Mouse (Mus musculus): ENCODE measurements around the gene Nos1. TPM values are rescaled to one million over a fixed set of nuclear protein-coding genes. Genes with fewer than 3 reads are reported as not detected.

Gene Nos1
- polyA plus RNA-seq, 1 experiment from 2014 or later: 0.69 TPM

DNA sequence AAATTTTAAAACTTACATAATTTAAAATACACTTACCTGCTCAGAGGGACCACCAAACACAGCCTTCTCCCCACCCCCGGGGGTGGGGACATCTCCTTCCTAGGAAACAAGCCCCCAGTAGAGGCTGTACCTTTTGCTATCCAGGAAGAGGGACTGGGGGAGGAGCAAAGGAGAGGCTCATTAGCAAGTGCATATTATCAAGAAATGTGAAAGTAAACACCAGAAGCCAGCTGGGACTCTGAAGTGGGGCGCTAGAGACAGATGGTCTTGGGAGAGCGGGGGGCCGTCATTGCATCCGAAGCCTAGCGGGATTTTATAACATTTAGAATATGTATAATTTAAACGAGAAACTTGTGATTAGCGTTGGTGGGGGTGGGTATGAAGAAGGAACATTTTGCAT lies 158.6 kb downstream of the Nos1 start:
- ATAC-seq (ENCODE audit: low FRiP score) (no peak), DNase-seq (ENCODE audit: low spot score) (no peak)
- no peaks in the 10 kb centered on the region for H3K36me3 ChIP-seq (ENCODE audit: control insufficient read depth, insufficient read depth, low read length)
- no peak overlapping the region for H3K4me3 ChIP-seq (ENCODE audit: low read depth, low read length)
- H3K4me1 ChIP-seq (replicated peaks; ENCODE audit: control insufficient read depth, insufficient read depth, low read length): no peaks in the 10 kb centered on the region
- H3K27ac ChIP-seq (ENCODE audit: low read depth, low read length): no peak overlapping the region
- no peak overlapping the region for H3K9ac ChIP-seq (ENCODE audit: low read depth, low read length)
- no peak overlapping the region for H3K4me2 ChIP-seq (replicated peaks; ENCODE audit: low read depth, low read length)
- H3K27me3 ChIP-seq (ENCODE audit: control insufficient read depth, insufficient read depth, low read length): no peaks in the 10 kb centered on the region
- WGBS: 85% methylated on average over 8 of the region's 8 CpGs
- no peaks in the 10 kb centered on the region for H3K9me3 ChIP-seq (ENCODE audit: control insufficient read depth, low read length)

DNA sequence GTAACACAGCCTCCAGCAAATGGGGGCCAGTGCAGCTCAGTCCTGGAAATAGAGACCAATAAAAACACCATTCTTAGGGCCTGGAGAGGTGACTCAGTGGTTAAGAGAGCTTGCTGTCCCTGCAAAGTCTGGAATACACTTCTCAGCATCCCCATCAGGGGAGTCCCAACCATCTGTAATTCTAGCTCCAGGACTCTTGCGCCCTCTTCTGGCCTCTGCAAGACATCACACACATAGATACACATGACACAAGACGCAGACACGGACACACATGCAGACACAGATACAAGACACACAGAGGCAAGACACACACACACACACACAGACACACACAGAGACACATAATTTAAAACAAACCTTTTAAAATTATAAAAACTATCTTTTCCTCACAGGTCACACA lies 160.7 kb downstream of the Nos1 start:
- Histone ChIP-seq H3K27ac (ENCODE audit: low read depth, low read length) (no peak overlapping the region), H3K9ac (ENCODE audit: low read depth, low read length) (no peak overlapping the region), H3K4me1 (replicated peaks; ENCODE audit: control insufficient read depth, insufficient read depth, low read length) (no peaks in the 10 kb centered on the region), H3K4me3 (ENCODE audit: low read depth, low read length) (no peak overlapping the region), H3K27me3 (ENCODE audit: control insufficient read depth, insufficient read depth, low read length) (no peaks in the 10 kb centered on the region), H3K4me2 (replicated peaks; ENCODE audit: low read depth, low read length) (no peak overlapping the region), H3K9me3 (ENCODE audit: control insufficient read depth, low read length) (no peaks in the 10 kb centered on the region), H3K36me3 (ENCODE audit: control insufficient read depth, insufficient read depth, low read length) (no peaks in the 10 kb centered on the region)
- ATAC-seq (ENCODE audit: low FRiP score) (no peak), DNase-seq (ENCODE audit: low spot score) (no peak)
- WGBS: 79% methylated on average over 3 of the region's 3 CpGs

DNA sequence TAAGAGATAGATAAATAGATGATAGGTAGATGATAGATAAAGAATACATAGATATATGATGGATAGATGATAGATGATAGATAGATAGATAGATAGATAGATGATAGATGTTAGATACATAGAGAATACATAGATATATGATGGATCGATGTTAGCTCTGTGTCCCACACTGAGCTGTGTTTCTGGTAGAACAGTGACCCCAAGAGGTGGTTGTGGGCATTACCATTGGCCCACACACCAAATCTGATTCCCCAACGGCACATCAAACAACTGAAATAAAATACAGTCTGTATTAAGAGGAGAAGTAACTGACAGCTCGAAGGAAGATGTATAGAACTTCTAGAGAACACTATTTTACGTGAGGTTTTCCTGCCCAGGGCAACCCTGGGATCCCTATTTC lies 165.8 kb downstream of the Nos1 start:
- no peak overlapping the region for H3K4me3 ChIP-seq (ENCODE audit: low read depth, low read length)
- no peaks in the 10 kb centered on the region for H3K27me3 ChIP-seq (ENCODE audit: control insufficient read depth, insufficient read depth, low read length)
- peak; percentile 69 for DNase-seq (ENCODE audit: low spot score)
- H3K9ac ChIP-seq (ENCODE audit: low read depth, low read length): no peak overlapping the region
- no peaks in the 10 kb centered on the region for H3K4me1 ChIP-seq (replicated peaks; ENCODE audit: control insufficient read depth, insufficient read depth, low read length)
- H3K9me3 ChIP-seq (ENCODE audit: control insufficient read depth, low read length): no peaks in the 10 kb centered on the region
- no peaks in the 10 kb centered on the region for H3K36me3 ChIP-seq (ENCODE audit: control insufficient read depth, insufficient read depth, low read length)
- no peak for ATAC-seq (ENCODE audit: low FRiP score)
- H3K4me2 ChIP-seq (replicated peaks; ENCODE audit: low read depth, low read length): no peak overlapping the region
- WGBS: 37% methylated on average over 4 of the region's 4 CpGs
- H3K27ac ChIP-seq (ENCODE audit: low read depth, low read length): no peak overlapping the region

DNA sequence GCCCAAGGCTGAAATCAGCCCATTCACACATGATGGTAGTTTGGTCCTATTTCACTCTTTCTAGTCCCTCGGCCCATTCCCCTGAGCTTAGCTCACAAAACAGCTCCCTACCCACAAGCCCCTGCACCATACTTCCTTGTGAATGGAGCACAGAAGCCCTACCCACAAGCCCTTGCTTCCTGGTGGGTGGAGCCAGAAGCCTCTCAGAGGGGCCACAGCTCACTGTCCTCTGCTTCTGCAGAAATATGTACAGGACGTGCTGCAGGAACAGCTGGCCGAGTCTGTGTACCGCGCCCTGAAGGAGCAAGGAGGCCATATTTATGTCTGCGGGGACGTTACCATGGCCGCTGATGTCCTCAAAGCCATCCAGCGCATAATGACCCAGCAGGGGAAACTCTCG lies 168.6 kb downstream of the Nos1 start:
- Histone ChIP-seq H3K9ac (ENCODE audit: low read depth, low read length) (no peak overlapping the region), H3K4me2 (replicated peaks; ENCODE audit: low read depth, low read length) (no peak overlapping the region), H3K4me1 (replicated peaks; ENCODE audit: control insufficient read depth, insufficient read depth, low read length) (no peaks in the 10 kb centered on the region), H3K36me3 (ENCODE audit: control insufficient read depth, insufficient read depth, low read length) (no peaks in the 10 kb centered on the region), H3K9me3 (ENCODE audit: control insufficient read depth, low read length) (no peaks in the 10 kb centered on the region), H3K27me3 (ENCODE audit: control insufficient read depth, insufficient read depth, low read length) (no peaks in the 10 kb centered on the region), H3K4me3 (ENCODE audit: low read depth, low read length) (no peak overlapping the region), H3K27ac (ENCODE audit: low read depth, low read length) (no peak overlapping the region)
- ATAC-seq (ENCODE audit: low FRiP score): no peak
- DNase-seq (ENCODE audit: low spot score): no peak
- 78% methylated on average over 10 of the region's 10 CpGs for WGBS

DNA sequence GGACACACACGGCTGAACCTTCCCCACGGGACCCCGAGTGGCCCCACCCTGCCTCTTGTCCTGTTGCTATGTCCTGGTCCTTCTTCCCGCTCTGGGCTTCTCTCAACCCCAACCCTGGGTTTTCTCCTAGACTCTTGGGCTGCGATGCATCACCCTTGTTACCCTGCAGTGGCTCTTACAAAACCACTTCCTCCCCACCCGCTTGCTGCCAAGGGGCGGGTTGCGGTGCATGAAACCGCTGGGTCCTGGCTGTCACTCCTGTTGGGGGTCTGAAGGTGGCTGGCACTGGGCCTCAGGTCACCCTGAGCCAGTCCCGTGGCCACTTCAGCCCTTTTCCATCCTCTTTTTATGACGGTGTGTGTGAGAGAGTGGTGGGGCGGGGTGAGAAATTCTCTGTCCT lies 173.1 kb downstream of the Nos1 start:
- ATAC-seq (ENCODE audit: low FRiP score): no peak
- 92% methylated on average over 12 of the region's 12 CpGs for WGBS
- no peak overlapping the region for H3K4me3 ChIP-seq (ENCODE audit: low read depth, low read length)
- no peak for DNase-seq (ENCODE audit: low spot score)
- no peak overlapping the region for H3K27ac ChIP-seq (ENCODE audit: low read depth, low read length)
- no peak overlapping the region for H3K4me2 ChIP-seq (replicated peaks; ENCODE audit: low read depth, low read length)
- no peaks in the 10 kb centered on the region for H3K4me1 ChIP-seq (replicated peaks; ENCODE audit: control insufficient read depth, insufficient read depth, low read length)
- no peaks in the 10 kb centered on the region for H3K36me3 ChIP-seq (ENCODE audit: control insufficient read depth, insufficient read depth, low read length)
- no peaks in the 10 kb centered on the region for H3K27me3 ChIP-seq (ENCODE audit: control insufficient read depth, insufficient read depth, low read length)
- H3K9ac ChIP-seq (ENCODE audit: low read depth, low read length): no peak overlapping the region
- H3K9me3 ChIP-seq (ENCODE audit: control insufficient read depth, low read length): no peaks in the 10 kb centered on the region

DNA sequence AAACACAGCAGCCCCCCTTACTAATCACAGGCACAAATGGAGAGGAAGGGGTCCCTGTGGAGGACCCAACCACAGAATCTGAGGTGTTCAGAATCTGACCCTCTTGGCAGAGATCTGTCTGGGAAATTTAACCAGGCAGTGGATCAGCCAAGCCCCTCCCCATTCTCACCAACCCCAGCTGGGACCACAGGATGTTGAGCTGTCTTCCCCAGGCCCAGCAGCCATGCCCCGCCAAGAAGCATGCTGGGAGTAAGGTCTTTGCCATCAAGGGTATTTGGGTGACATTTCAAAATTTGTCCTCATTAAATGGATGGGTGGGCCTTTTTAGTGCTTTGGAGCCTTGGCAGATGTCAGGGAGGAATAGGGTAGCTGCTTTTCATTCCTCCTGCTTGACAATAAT lies 173.6 kb downstream of the Nos1 start:
- ATAC-seq (ENCODE audit: low FRiP score) (no peak), DNase-seq (ENCODE audit: low spot score) (no peak)
- Histone ChIP-seq H3K36me3 (ENCODE audit: control insufficient read depth, insufficient read depth, low read length) (no peaks in the 10 kb centered on the region), H3K4me3 (ENCODE audit: low read depth, low read length) (no peak overlapping the region), H3K4me1 (replicated peaks; ENCODE audit: control insufficient read depth, insufficient read depth, low read length) (no peaks in the 10 kb centered on the region), H3K9me3 (ENCODE audit: control insufficient read depth, low read length) (no peaks in the 10 kb centered on the region), H3K27ac (ENCODE audit: low read depth, low read length) (no peak overlapping the region), H3K4me2 (replicated peaks; ENCODE audit: low read depth, low read length) (no peak overlapping the region), H3K9ac (ENCODE audit: low read depth, low read length) (no peak overlapping the region), H3K27me3 (ENCODE audit: control insufficient read depth, insufficient read depth, low read length) (no peaks in the 10 kb centered on the region)
- WGBS: 80% methylated on average over 1 of the region's 1 CpGs

DNA sequence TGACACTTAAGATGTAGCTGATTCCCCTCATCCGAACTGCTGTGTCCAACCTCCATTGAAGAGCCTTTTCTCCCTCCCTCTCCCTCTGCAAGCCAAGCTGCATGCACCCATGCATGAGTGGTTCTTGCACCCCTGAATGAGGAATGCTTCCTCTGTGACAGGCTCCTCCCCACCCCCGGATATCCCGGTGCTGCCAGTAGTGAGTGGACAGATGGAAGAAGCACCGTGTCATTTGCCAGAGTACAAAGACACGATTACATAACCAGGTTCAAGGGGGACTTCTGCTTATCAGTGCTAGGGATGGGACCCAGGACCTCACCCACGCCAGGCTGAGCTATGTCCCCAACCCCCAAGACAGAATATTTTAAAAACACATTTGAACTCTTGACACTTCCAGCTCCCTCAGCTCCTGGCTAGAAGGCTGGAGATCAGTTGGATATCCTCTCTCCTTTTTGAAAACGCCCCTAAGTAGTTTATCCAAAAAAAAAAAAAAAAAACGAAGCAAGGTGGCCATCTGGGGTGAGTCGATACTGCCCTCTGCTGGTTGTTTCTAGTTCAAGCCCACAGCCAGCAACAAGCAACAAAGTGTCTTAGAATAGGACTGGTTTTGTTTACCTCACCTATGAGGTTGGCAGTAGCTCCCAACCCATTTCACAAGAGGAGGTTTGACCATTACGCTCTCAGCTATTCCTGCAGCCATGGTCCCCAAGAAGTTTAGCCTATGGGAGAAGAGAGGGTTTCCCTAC lies 175.0 kb downstream of the Nos1 start:
- no peaks in the 10 kb centered on the region for H3K9me3 ChIP-seq (ENCODE audit: control insufficient read depth, low read length)
- no peaks in the 10 kb centered on the region for H3K36me3 ChIP-seq (ENCODE audit: control insufficient read depth, insufficient read depth, low read length)
- no peak overlapping the region for H3K9ac ChIP-seq (ENCODE audit: low read depth, low read length)
- no peak overlapping the region for H3K4me3 ChIP-seq (ENCODE audit: low read depth, low read length)
- WGBS: 44% methylated on average over 10 of the region's 10 CpGs
- no peaks in the 10 kb centered on the region for H3K27me3 ChIP-seq (ENCODE audit: control insufficient read depth, insufficient read depth, low read length)
- ATAC-seq (ENCODE audit: low FRiP score) (no peak), DNase-seq (ENCODE audit: low spot score) (peak; percentile 56)
- no peak overlapping the region for H3K4me2 ChIP-seq (replicated peaks; ENCODE audit: low read depth, low read length)
- no peaks in the 10 kb centered on the region for H3K4me1 ChIP-seq (replicated peaks; ENCODE audit: control insufficient read depth, insufficient read depth, low read length)
- no peak overlapping the region for H3K27ac ChIP-seq (ENCODE audit: low read depth, low read length)

DNA sequence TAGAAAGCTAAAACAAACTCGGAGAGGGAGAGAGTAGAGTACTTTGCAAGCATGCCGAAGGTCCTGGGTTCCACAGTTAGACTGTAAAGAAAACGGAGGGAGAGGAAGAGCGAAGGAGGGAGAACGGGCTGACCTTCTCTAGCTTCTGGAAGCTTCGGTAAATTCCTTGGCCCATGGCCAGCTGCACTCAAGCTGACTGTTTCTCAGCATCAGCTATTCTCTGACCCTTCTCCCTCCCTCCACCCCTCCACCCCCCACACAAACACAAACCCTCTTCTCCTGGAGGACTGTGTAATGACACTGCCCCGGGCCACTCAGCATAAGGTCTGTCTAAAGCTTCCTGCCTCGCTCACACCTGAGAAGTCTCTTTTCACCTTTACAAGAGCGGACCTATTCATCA lies 183.9 kb downstream of the Nos1 start:
- Histone ChIP-seq H3K27me3 (ENCODE audit: control insufficient read depth, insufficient read depth, low read length) (no peaks in the 10 kb centered on the region), H3K4me1 (replicated peaks; ENCODE audit: control insufficient read depth, insufficient read depth, low read length) (no peaks in the 10 kb centered on the region), H3K36me3 (ENCODE audit: control insufficient read depth, insufficient read depth, low read length) (no peaks in the 10 kb centered on the region), H3K27ac (ENCODE audit: low read depth, low read length) (no peak overlapping the region), H3K9ac (ENCODE audit: low read depth, low read length) (no peak overlapping the region), H3K4me2 (replicated peaks; ENCODE audit: low read depth, low read length) (no peak overlapping the region), H3K9me3 (ENCODE audit: control insufficient read depth, low read length) (no peaks in the 10 kb centered on the region), H3K4me3 (ENCODE audit: low read depth, low read length) (no peak overlapping the region)
- WGBS: 53% methylated on average over 9 of the region's 9 CpGs
- ATAC-seq (ENCODE audit: low FRiP score): no peak
- DNase-seq (ENCODE audit: low spot score): no peak

DNA sequence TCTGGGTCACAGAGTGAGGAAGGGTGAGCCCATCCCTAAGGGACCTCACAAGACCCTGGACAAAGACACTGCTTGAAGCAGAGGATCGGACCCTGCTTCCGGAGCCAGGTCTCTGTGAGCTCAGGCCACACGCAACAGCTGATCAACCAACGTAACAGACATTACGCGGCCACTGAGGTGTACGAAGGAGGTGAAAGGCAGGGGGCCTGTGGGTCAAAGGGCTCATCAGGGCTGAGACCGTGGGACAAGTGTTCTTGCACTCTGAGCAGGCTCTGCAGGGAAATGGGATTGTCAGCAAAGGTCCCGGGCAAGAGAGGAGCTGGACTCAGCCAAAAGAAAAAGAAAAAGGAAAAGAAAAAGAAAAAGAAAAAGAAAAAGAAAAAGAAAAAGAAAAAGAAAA lies 186.1 kb downstream of the Nos1 start:
- H3K9ac ChIP-seq (ENCODE audit: low read depth, low read length): no peak overlapping the region
- WGBS: 60% methylated on average over 9 of the region's 9 CpGs
- no peaks in the 10 kb centered on the region for H3K36me3 ChIP-seq (ENCODE audit: control insufficient read depth, insufficient read depth, low read length)
- H3K27ac ChIP-seq (ENCODE audit: low read depth, low read length): no peak overlapping the region
- no peaks in the 10 kb centered on the region for H3K27me3 ChIP-seq (ENCODE audit: control insufficient read depth, insufficient read depth, low read length)
- DNase-seq (ENCODE audit: low spot score): no peak
- no peaks in the 10 kb centered on the region for H3K9me3 ChIP-seq (ENCODE audit: control insufficient read depth, low read length)
- H3K4me1 ChIP-seq (replicated peaks; ENCODE audit: control insufficient read depth, insufficient read depth, low read length): no peaks in the 10 kb centered on the region
- no peak overlapping the region for H3K4me2 ChIP-seq (replicated peaks; ENCODE audit: low read depth, low read length)
- no peak for ATAC-seq (ENCODE audit: low FRiP score)
- H3K4me3 ChIP-seq (ENCODE audit: low read depth, low read length): no peak overlapping the region
